In the genomic region with DNA sequence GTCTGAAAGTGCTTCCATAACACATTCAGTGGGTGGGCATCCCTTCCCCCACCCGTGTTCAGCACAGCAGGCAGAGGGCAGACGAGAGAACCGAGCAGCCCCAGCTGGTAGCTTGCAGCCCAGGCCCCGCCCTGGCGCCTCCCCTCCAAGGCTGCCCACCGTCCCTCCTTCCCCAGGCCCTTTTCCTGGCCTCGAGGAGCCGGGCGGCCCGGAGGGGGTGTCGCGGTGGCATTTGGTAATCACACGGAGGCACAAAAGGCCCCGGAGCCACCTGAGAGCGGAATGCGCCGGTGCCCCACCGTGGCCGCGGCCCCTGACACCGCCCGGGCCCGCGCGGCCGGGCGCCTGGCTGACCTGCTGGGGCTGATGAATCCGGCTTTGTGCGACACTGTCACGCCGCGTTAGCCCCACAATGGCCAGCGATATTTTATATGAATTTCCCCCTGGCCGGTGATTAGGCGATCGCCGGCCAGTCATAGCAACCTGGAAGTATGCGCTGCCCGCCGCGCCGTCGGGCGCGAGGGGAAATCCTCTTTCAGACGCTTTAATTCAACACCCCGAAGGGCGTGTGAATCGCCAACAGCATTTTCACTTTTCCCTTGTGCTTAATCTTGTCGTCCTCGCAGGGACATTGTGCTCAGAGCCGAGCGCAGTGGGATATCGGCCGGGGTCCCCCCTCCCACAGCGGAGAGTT, we compare ENCODE assay signal across 9 mouse cellular contexts. TPM values are rescaled to one million over a fixed set of nuclear protein-coding genes. Genes with fewer than 3 reads are reported as not detected.
DNase-seq lines count a peak whose midpoint lies in the region; ATAC-seq and TF ChIP-seq lines count a peak whose summit lies in the region.
"Had no signal": no experiment of that assay in that cellular context is flagged by ENCODE, and none has a peak within 500 bp of the region (broad histone marks: within the 10 kb centered on the region; RNA-seq: fewer than 3 reads in every experiment).

No protein-coding gene starts in this region.

- H3K9ac ChIP-seq in forebrain, embryonic 15.5 days (replicated peaks) = peak overlapping the region; percentile 56
- H3K9ac ChIP-seq in liver, embryonic 14.5 days (replicated peaks) = peak overlapping the region; percentile 54
- peak overlapping the region; percentile 51 for H3K9ac ChIP-seq in neural tube, embryonic 12.5 days

- peak; percentile 95 for ATAC-seq in forebrain, embryonic 15.5 days (replicated peaks)
- ATAC-seq in liver, embryonic 14.5 days (ENCODE audit: insufficient read depth) = no peak
- ATAC-seq in neural tube, embryonic 12.5 days (ENCODE audit: low FRiP score, low read depth) = peak; percentile 90
- no peak for ATAC-seq in CD4-positive, CD25-positive, alpha-beta regulatory T cell, adult 4 months

- no peaks in the 10 kb centered on the region for H3K36me3 ChIP-seq in forebrain, embryonic 15.5 days
- H3K36me3 ChIP-seq in liver, embryonic 14.5 days (replicated peaks; ENCODE audit: control insufficient read depth, insufficient read depth, low read depth) = no peaks in the 10 kb centered on the region
- no peaks in the 10 kb centered on the region for H3K36me3 ChIP-seq in neural tube, embryonic 12.5 days

- under 1% methylated on average over 56 of the region's 56 CpGs for WGBS in forebrain, embryonic 15.5 days
- 2% methylated on average over 56 of the region's 56 CpGs for WGBS in liver, embryonic 14.5 days (ENCODE audit: insufficient replicate concordance)
- WGBS in neural tube, embryonic 12.5 days = under 1% methylated on average over 56 of the region's 56 CpGs

- peak overlapping the region; percentile 50 for H3K4me3 ChIP-seq in forebrain, embryonic 15.5 days
- H3K4me3 ChIP-seq in liver, embryonic 14.5 days (ENCODE audit: insufficient read depth in 1 of 2, low read depth in 2 of 2, low read length in 2 of 2) = peak overlapping the region; percentile 39 to 59
- H3K4me3 ChIP-seq in neural tube, embryonic 12.5 days = peak overlapping the region; percentile 41

- H3K4me1 ChIP-seq in forebrain, embryonic 15.5 days = peaks cover 13% of the 10 kb centered on the region
- peaks cover 39 to 50% of the 10 kb centered on the region in 2 experiments for H3K4me1 ChIP-seq in liver, embryonic 14.5 days (replicated peaks; ENCODE audit: control insufficient read depth in 2 of 2, insufficient read depth in 2 of 2, low read length in 1 of 2)
- peaks cover 13% of the 10 kb centered on the region; the same call in 1 of the 2 replicates for H3K4me1 ChIP-seq in neural tube, embryonic 12.5 days

- no peaks in the 10 kb centered on the region; the same call in 1 of the 2 replicates for H3K9me3 ChIP-seq in forebrain, embryonic 15.5 days
- H3K9me3 ChIP-seq in liver, embryonic 14.5 days (ENCODE audit: control insufficient read depth, low read length) = peaks cover 3% of the 10 kb centered on the region
- H3K9me3 ChIP-seq in neural tube, embryonic 12.5 days = peaks cover 7% of the 10 kb centered on the region; the same call in 1 of the 2 replicates

- DNase-seq in frontal cortex, postnatal 10 days (ENCODE audit: low spot score in 2 of 2) = peak; percentile 52 to 56
- DNase-seq in frontal cortex, postnatal 25 days (ENCODE audit: low spot score in 2 of 2) = no peak
- DNase-seq in adrenal gland, adult 8-10 months = peak; percentile 21
- peak; percentile 16 for DNase-seq in kidney, adult 9 months
- no peak for DNase-seq in liver, embryonic 14.5 days (ENCODE audit: low read depth in 3 of 3, low spot score in 3 of 3)

- no peak overlapping the region for H3K27ac ChIP-seq in forebrain, embryonic 15.5 days (replicated peaks)
- no peak overlapping the region for H3K27ac ChIP-seq in liver, embryonic 14.5 days
- peak overlapping the region; percentile 33; the same call in 1 of the 2 replicates for H3K27ac ChIP-seq in neural tube, embryonic 12.5 days

- peak overlapping the region; percentile 60 for H3K4me2 ChIP-seq in forebrain, embryonic 15.5 days (replicated peaks)
- peak overlapping the region; percentile 84 for H3K4me2 ChIP-seq in liver, embryonic 14.5 days (ENCODE audit: low read depth)
- peak overlapping the region; percentile 65 for H3K4me2 ChIP-seq in neural tube, embryonic 12.5 days (replicated peaks)

- no peak for TF ChIP-seq EP300 in liver, embryonic 14.5 days (IDR thresholded peaks at IDR 0.05; ENCODE audit: low read depth)

- H3K27me3 ChIP-seq in forebrain, embryonic 15.5 days = peaks cover 19% of the 10 kb centered on the region
- peaks cover 61% of the 10 kb centered on the region for H3K27me3 ChIP-seq in liver, embryonic 14.5 days (ENCODE audit: control insufficient read depth, insufficient read depth, low read length)
- peaks cover 42% of the 10 kb centered on the region for H3K27me3 ChIP-seq in neural tube, embryonic 12.5 days (replicated peaks)

- peak; percentile 46 for TF ChIP-seq CTCF in liver, embryonic 14.5 days (IDR thresholded peaks at IDR 0.05; ENCODE audit: low read depth)

RNA-seq across cellular contexts. Expression of gene Wnt3a, which starts 26.5 kb away (rescaled TPM):
- total RNA-seq in adrenal gland, adult 8-10 months (2022) = not detected
- polyA plus RNA-seq in forebrain, embryonic 15.5 days (2015; fragmentation: Nextera tagmentation; extraction: Ambion mirVana) = 1.2 and 2.2 TPM in 2 replicates
- 0.01 and 0.03 TPM in 2 replicates for polyA plus RNA-seq in liver, embryonic 14.5 days (2012; rRNA removed)
- not detected in 2 replicates for polyA plus RNA-seq in liver, embryonic 14.5 days (2014; fragmentation: Nextera tagmentation; extraction: Ambion mirVana)
- polyA plus RNA-seq in neural tube, embryonic 12.5 days (2016; fragmentation: Nextera tagmentation; extraction: Ambion mirVana) = 3.4 and 4.1 TPM in 2 replicates
- not detected for polyA plus RNA-seq in CD4-positive, CD25-positive, alpha-beta regulatory T cell, adult 4 months (2017; shearing (Covaris generic))
- polyA plus RNA-seq: C2C12 had no signal

RNA-seq across cellular contexts. Expression of gene Arf1, which starts 35.9 kb away (rescaled TPM):
- 100 to 1,000 TPM; 408 to 506 (median 446) TPM for total RNA-seq in adrenal gland, adult 8-10 months (2022)
- polyA plus RNA-seq in forebrain, embryonic 15.5 days (2015; fragmentation: Nextera tagmentation; extraction: Ambion mirVana) = 614 and 626 TPM in 2 replicates
- 177 and 190 TPM in 2 replicates for polyA plus RNA-seq in liver, embryonic 14.5 days (2012; rRNA removed)
- polyA plus RNA-seq in liver, embryonic 14.5 days (2014; fragmentation: Nextera tagmentation; extraction: Ambion mirVana) = 227 and 235 TPM in 2 replicates
- polyA plus RNA-seq in neural tube, embryonic 12.5 days (2016; fragmentation: Nextera tagmentation; extraction: Ambion mirVana) = 623 and 633 TPM in 2 replicates
- polyA plus RNA-seq in CD4-positive, CD25-positive, alpha-beta regulatory T cell, adult 4 months (2017; shearing (Covaris generic)) = 100 to 1,000 TPM; 324 to 440 TPM

RNA-seq across cellular contexts. Expression of gene Wnt9a, which starts 42.7 kb away (rescaled TPM):
- total RNA-seq in adrenal gland, adult 8-10 months (2022) = 1 to 10 TPM; 1.2 to 1.5 (median 1.5) TPM
- polyA plus RNA-seq in forebrain, embryonic 15.5 days (2015; fragmentation: Nextera tagmentation; extraction: Ambion mirVana) = 1.9 and 2.9 TPM in 2 replicates
- polyA plus RNA-seq in liver, embryonic 14.5 days (2012; rRNA removed) = 0.08 and 0.12 TPM in 2 replicates
- polyA plus RNA-seq in liver, embryonic 14.5 days (2014; fragmentation: Nextera tagmentation; extraction: Ambion mirVana) = 0.04 and 0.08 TPM in 2 replicates
- polyA plus RNA-seq in neural tube, embryonic 12.5 days (2016; fragmentation: Nextera tagmentation; extraction: Ambion mirVana) = 3.9 and 4.2 TPM in 2 replicates
- not detected for polyA plus RNA-seq in CD4-positive, CD25-positive, alpha-beta regulatory T cell, adult 4 months (2017; shearing (Covaris generic))

RNA-seq across cellular contexts. Expression of gene 2310033P09Rik, which starts 55.9 kb away (rescaled TPM):
- total RNA-seq in adrenal gland, adult 8-10 months (2022) = 10 to 100 TPM; 25.8 to 31.2 (median 29.6) TPM
- polyA plus RNA-seq in forebrain, embryonic 15.5 days (2015; fragmentation: Nextera tagmentation; extraction: Ambion mirVana) = 27.8 and 31.5 TPM in 2 replicates
- polyA plus RNA-seq in liver, embryonic 14.5 days (2012; rRNA removed) = 13.3 and 23.6 TPM in 2 replicates
- polyA plus RNA-seq in liver, embryonic 14.5 days (2014; fragmentation: Nextera tagmentation; extraction: Ambion mirVana) = 16.2 and 17.4 TPM in 2 replicates
- 30.1 and 30.5 TPM in 2 replicates for polyA plus RNA-seq in neural tube, embryonic 12.5 days (2016; fragmentation: Nextera tagmentation; extraction: Ambion mirVana)
- 10 to 100 TPM; 18.8 to 26.1 TPM for polyA plus RNA-seq in CD4-positive, CD25-positive, alpha-beta regulatory T cell, adult 4 months (2017; shearing (Covaris generic))

Comparison
In these comparisons a context has a peak if more than half of its experiments do, and no peak if none do; other contexts are left out.
1. DNase-seq: peak in frontal cortex, postnatal 10 days (2 of 2), adrenal gland, adult 8-10 months (single experiment) and kidney, adult 9 months (single experiment); none in frontal cortex, postnatal 25 days (0 of 2) and liver, embryonic 14.5 days (0 of 3).
2. ATAC-seq: peak in forebrain, embryonic 15.5 days (single experiment) and neural tube, embryonic 12.5 days (single experiment); none in liver, embryonic 14.5 days (single experiment) and CD4-positive, CD25-positive, alpha-beta regulatory T cell, adult 4 months (single experiment).
3. Peak in every context shown above with its lines, with median percentiles within 50 percentile points of each other: H3K4me2 ChIP-seq, H3K4me3 ChIP-seq and H3K9ac ChIP-seq.